Mouse (Mus musculus): ENCODE results near the gene Nkx2-1. TPM values are rescaled to one million over a fixed set of nuclear protein-coding genes. Genes with fewer than 3 reads are reported as not detected.
A peak's percentile ranks its signal among the peaks of the same experiment; 100 is the strongest.
"Not testable (repeated sequence)": the region's sequence is repeated elsewhere in the genome, so short reads cannot be mapped to it uniquely, and the experiment has no call there.

The Nkx2-1 gene
- polyA plus RNA-seq, 1 experiment from 2014 or later: not detected

DNA sequence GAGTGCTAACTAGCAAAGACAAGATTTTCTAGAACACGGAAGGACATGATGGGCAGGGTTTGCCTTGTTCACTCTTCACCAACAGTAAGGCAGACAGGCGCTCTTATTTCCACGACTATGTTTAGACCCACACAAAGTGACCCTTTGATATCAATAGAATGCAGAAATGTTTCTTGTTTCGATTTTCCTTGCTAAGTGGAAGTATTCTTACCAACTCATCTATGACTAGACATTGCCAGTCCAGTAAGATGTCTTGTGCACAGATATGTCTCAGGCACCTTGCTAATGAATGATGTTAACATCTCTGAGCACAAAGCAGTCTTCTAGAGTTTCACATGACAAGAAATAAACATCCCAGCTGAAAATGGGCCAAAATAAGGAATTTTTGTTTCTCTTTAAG, 9.6 kb downstream of the Nkx2-1 start:
- no peak overlapping the region for H3K27ac ChIP-seq
- no peak overlapping the region for H3K9ac ChIP-seq (ENCODE audit: low read depth, low read length)
- H3K4me3 ChIP-seq (replicated peaks; ENCODE audit: low read depth, low read length): no peak overlapping the region
- no peaks in the 10 kb centered on the region for H3K36me3 ChIP-seq (ENCODE audit: insufficient read depth, low read length)
- H3K4me2 ChIP-seq (ENCODE audit: low read length): no peak overlapping the region
- ATAC-seq (replicated peaks; ENCODE audit: low FRiP score, low read depth): no peak
- no peaks in the 10 kb centered on the region for H3K4me1 ChIP-seq (replicated peaks; ENCODE audit: insufficient read depth, low read length)
- no peak for DNase-seq (ENCODE audit: low spot score)
- H3K27me3 ChIP-seq (ENCODE audit: insufficient read depth, low read length): peaks cover 88% of the 10 kb centered on the region
- H3K9me3 ChIP-seq (replicated peaks; ENCODE audit: low read length): no peaks in the 10 kb centered on the region
- TF ChIP-seq CTCF (IDR thresholded peaks at IDR 0.05; ENCODE audit: low read depth): no peak
- WGBS: 24% methylated on average over 4 of the region's 4 CpGs

DNA sequence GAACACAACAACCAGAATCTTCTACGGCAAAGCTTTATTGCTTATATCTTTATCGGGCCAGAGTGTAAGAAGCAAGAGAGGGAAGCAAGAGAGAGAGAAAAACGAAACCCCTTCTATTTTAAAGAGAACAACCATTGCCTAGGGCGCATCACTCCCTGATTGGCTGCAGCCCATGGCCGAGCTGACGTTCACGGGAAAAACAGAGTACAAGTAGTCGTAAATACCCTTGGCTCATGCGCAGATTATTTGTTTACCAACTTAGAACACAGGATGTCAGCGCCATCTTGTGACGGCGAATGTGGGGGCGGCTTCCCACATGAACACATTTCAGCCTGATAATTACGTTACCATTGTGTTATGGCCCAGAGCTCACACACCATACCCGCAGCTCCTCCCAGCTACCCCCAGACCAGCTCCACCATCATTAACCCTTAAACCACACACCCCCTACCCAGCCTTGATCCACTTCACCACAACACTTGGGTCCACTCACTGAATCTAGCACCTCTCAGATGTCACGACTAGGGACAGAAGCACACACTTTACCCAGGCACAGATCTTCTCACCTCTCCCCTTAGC, 11.4 kb downstream of the Nkx2-1 start:
- peak; percentile 76; the same call in 1 of the 2 replicates for ATAC-seq (replicated peaks; ENCODE audit: low FRiP score, low read depth)
- not testable (repeated sequence) for H3K4me2 ChIP-seq (ENCODE audit: low read length); H3K4me1 ChIP-seq (replicated peaks; ENCODE audit: insufficient read depth, low read length); H3K36me3 ChIP-seq (ENCODE audit: insufficient read depth, low read length); H3K9me3 ChIP-seq (replicated peaks; ENCODE audit: low read length); H3K27ac ChIP-seq; H3K9ac ChIP-seq (ENCODE audit: low read depth, low read length); H3K4me3 ChIP-seq (replicated peaks; ENCODE audit: low read depth, low read length); DNase-seq (ENCODE audit: low spot score)
- peaks cover 87% of the 10 kb centered on the region for H3K27me3 ChIP-seq (ENCODE audit: insufficient read depth, low read length)
- TF ChIP-seq CTCF (IDR thresholded peaks at IDR 0.05; ENCODE audit: low read depth): peak; percentile 32; the same call in 1 of the 2 replicates
- WGBS: 3% methylated on average over 8 of the region's 16 CpGs

DNA sequence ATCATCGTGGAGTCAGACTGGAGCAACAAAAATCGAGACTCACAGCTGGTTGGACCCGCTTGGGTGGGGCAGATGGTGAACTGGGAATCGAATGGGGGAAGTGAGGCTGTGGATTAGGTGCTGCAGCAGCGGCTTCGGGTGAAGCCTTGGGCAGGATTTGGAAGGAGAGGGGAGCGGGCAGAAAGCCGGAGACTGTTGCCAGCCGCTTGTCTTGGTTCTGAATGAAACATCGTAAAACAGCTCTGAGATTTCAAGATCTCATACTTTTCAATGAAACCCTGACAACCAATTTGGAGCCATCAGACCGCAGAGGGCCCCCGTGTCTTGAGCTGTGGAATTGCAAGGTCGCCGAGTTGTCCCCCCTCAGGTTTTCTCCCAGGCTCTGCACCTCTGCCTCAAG, 12.5 kb downstream of the Nkx2-1 start:
- no peak for TF ChIP-seq CTCF (IDR thresholded peaks at IDR 0.05; ENCODE audit: low read depth)
- H3K27me3 ChIP-seq (ENCODE audit: insufficient read depth, low read length): peaks cover 87% of the 10 kb centered on the region
- WGBS: 5% methylated on average over 14 of the region's 14 CpGs
- no peaks in the 10 kb centered on the region; the same call in 1 of the 2 replicates for H3K4me1 ChIP-seq (replicated peaks; ENCODE audit: insufficient read depth, low read length)
- no peak overlapping the region for H3K9ac ChIP-seq (ENCODE audit: low read depth, low read length)
- ATAC-seq (replicated peaks; ENCODE audit: low FRiP score, low read depth) (no peak), DNase-seq (ENCODE audit: low spot score) (no peak)
- H3K4me2 ChIP-seq (ENCODE audit: low read length): no peak overlapping the region
- no peaks in the 10 kb centered on the region for H3K9me3 ChIP-seq (replicated peaks; ENCODE audit: low read length)
- H3K4me3 ChIP-seq (replicated peaks; ENCODE audit: low read depth, low read length): no peak overlapping the region
- no peaks in the 10 kb centered on the region for H3K36me3 ChIP-seq (ENCODE audit: insufficient read depth, low read length)
- no peak overlapping the region for H3K27ac ChIP-seq

DNA sequence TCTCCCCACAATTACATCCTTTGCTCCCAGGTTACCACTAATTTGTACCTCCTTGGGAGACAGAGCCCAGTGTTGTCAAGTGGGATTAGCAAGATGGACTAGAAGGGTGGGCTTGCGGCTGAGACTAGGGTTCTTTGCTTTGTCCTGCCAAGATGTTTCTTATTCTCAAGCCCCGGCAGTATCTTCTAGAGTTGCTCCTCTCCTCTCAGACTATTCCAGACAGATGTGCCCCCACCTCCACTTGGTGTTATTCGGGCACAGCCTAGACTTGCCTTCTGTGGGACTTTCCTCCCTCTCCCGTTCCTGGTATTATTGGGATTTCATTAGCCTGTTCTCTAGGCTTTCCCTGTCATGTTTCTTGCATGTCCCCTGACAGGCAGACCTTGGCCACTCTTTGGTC, 14.5 kb downstream of the Nkx2-1 start:
- DNase-seq (ENCODE audit: low spot score) (no peak), ATAC-seq (replicated peaks; ENCODE audit: low FRiP score, low read depth) (no peak)
- TF ChIP-seq CTCF (IDR thresholded peaks at IDR 0.05; ENCODE audit: low read depth): no peak
- H3K27ac ChIP-seq: no peak overlapping the region
- peaks cover 89% of the 10 kb centered on the region for H3K27me3 ChIP-seq (ENCODE audit: insufficient read depth, low read length)
- WGBS: 17% methylated on average over 4 of the region's 4 CpGs
- H3K4me2 ChIP-seq (ENCODE audit: low read length): no peak overlapping the region
- H3K4me1 ChIP-seq (replicated peaks; ENCODE audit: insufficient read depth, low read length): no peaks in the 10 kb centered on the region; the same call in 1 of the 2 replicates
- H3K9me3 ChIP-seq (replicated peaks; ENCODE audit: low read length): no peaks in the 10 kb centered on the region
- no peaks in the 10 kb centered on the region for H3K36me3 ChIP-seq (ENCODE audit: insufficient read depth, low read length)
- no peak overlapping the region for H3K4me3 ChIP-seq (replicated peaks; ENCODE audit: low read depth, low read length)
- H3K9ac ChIP-seq (ENCODE audit: low read depth, low read length): no peak overlapping the region

DNA sequence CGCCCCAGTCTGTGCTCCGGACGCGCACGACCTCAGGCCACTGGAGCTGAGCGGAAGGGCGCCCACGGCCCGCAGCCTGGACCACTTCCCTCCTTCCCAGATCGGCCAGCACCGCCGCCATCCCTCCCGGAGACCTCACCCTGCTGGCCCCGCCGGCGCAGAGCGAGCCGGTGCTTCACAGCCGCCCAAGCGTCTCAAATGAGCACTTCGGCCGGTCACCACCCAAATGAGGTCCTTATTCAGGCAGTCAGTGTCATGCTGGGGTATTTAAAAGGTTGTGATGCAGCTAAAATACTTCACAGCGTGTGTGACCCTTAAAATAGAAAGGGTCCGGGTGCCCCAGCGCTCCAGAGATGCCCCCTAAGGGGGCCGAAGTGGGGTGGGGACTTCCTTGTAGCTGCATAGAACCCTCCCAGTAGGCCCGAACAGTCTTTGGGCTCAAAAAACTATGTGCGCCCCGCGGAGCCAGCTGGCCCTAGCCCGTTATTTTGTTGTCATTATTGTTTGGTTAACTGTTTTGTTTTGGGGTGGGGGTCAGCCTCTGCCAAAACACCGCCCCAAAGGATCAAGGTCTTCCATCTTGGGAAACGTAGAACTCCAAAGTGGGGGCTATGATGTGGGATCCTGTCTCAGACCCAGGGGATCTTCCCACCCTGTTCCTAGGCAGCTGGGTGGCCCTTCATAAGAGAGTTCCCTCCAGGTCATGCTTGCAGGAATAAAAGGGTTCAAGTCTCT, 15.4 kb downstream of the Nkx2-1 start:
- Histone ChIP-seq H3K4me1 (replicated peaks; ENCODE audit: insufficient read depth, low read length) (no peaks in the 10 kb centered on the region; the same call in 1 of the 2 replicates), H3K27ac (no peak overlapping the region), H3K9me3 (replicated peaks; ENCODE audit: low read length) (no peaks in the 10 kb centered on the region), H3K4me2 (ENCODE audit: low read length) (no peak overlapping the region), H3K4me3 (replicated peaks; ENCODE audit: low read depth, low read length) (no peak overlapping the region), H3K36me3 (ENCODE audit: insufficient read depth, low read length) (no peaks in the 10 kb centered on the region), H3K9ac (ENCODE audit: low read depth, low read length) (no peak overlapping the region), H3K27me3 (ENCODE audit: insufficient read depth, low read length) (peaks cover 80% of the 10 kb centered on the region)
- WGBS: under 1% methylated on average over 33 of the region's 33 CpGs
- TF ChIP-seq CTCF (IDR thresholded peaks at IDR 0.05; ENCODE audit: low read depth): no peak
- no peak; the same call in 1 of the 2 replicates for ATAC-seq (replicated peaks; ENCODE audit: low FRiP score, low read depth)
- DNase-seq (ENCODE audit: low spot score): no peak

DNA sequence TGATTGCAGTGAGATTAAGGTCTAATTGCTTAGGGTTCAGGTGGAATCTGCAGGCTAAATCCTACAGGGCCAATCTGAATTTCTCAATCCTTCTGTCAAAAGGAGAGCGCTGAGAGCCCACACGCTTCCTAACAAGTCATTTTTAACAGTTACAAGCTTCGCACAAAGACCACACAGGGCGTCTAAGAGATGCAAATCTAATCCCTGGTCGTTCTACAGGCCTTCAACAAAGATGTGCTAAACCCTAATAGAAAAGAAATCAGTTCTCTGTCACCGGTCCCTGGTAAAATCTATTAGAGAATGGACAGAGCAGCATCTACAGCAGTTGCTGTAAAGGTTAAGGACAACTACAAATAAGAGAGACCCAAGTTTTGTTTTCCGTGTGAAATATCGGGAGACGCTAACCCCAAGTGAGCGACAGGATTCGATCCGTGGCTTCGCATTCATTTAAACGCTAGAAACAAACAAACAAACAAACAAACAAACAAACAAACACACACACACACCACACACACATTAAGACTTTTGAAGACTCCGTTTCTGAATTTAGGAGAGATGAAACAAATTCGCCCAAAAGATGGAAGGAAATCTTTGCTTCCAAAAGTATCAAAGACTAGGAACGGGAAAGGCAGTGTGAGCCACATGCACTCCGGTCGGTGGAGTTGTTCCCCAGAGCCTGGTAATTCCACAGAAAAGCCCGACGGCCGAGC, 16.2 kb downstream of the Nkx2-1 start:
- no peak overlapping the region for H3K9ac ChIP-seq (ENCODE audit: low read depth, low read length)
- H3K27me3 ChIP-seq (ENCODE audit: insufficient read depth, low read length): peaks cover 73% of the 10 kb centered on the region
- no peaks in the 10 kb centered on the region for H3K9me3 ChIP-seq (replicated peaks; ENCODE audit: low read length)
- ATAC-seq (replicated peaks; ENCODE audit: low FRiP score, low read depth) (no peak), DNase-seq (ENCODE audit: low spot score) (no peak)
- H3K4me1 ChIP-seq (replicated peaks; ENCODE audit: insufficient read depth, low read length): no peaks in the 10 kb centered on the region; the same call in 1 of the 2 replicates
- no peak for TF ChIP-seq CTCF (IDR thresholded peaks at IDR 0.05; ENCODE audit: low read depth)
- H3K36me3 ChIP-seq (ENCODE audit: insufficient read depth, low read length): no peaks in the 10 kb centered on the region
- WGBS: 2% methylated on average over 22 of the region's 22 CpGs
- H3K4me3 ChIP-seq (replicated peaks; ENCODE audit: low read depth, low read length): no peak overlapping the region
- H3K27ac ChIP-seq: no peak overlapping the region
- H3K4me2 ChIP-seq (ENCODE audit: low read length): no peak overlapping the region

All from kidney, postnatal 0 days (tissue).